Mouse (Mus musculus): ENCODE data around the gene Mkrn2. TPM values are rescaled to one million over a fixed set of nuclear protein-coding genes. Genes with fewer than 3 reads are reported as not detected.

Mkrn2 gene
- polyA plus RNA-seq, 1 experiment from 2014 or later: 11.6 TPM

GRCm38 (mm10) chr6:115584176-115584575 is 17.5 kb upstream of the Mkrn2 start:
- 69% methylated on average over 3 of the region's 3 CpGs for WGBS (ENCODE audit: insufficient replicate concordance)

GRCm38 (mm10) chr6:115586321-115586720 is 15.4 kb upstream of the Mkrn2 start:
- DNase-seq: no peak
- Histone ChIP-seq H3K4me1 (ENCODE audit: insufficient read depth) (no peaks in the 10 kb centered on the region; the same call in 1 of the 2 replicates), H3K36me3 (replicated peaks; ENCODE audit: insufficient read depth, low read length) (no peaks in the 10 kb centered on the region), H3K4me2 (ENCODE audit: low read depth, low read length) (no peak overlapping the region), H3K9me3 (ENCODE audit: low read length) (no peaks in the 10 kb centered on the region), H3K9ac (replicated peaks) (no peak overlapping the region), H3K27ac (ENCODE audit: low read depth) (no peak overlapping the region), H3K27me3 (ENCODE audit: insufficient read depth, low read length) (no peaks in the 10 kb centered on the region), H3K4me3 (ENCODE audit: low read depth, low read length) (no peak overlapping the region)
- no peak for ATAC-seq
- TF ChIP-seq EP300 (IDR thresholded peaks at IDR 0.05; ENCODE audit: low read depth): no peak
- WGBS (ENCODE audit: insufficient replicate concordance): 83% methylated on average over 10 of the region's 10 CpGs

More at GRCm38 (mm10) chr6:115584176-115584575, 17.5 kb upstream of the Mkrn2 start:
- Histone ChIP-seq H3K27me3 (ENCODE audit: insufficient read depth, low read length) (no peaks in the 10 kb centered on the region), H3K36me3 (replicated peaks; ENCODE audit: insufficient read depth, low read length) (no peaks in the 10 kb centered on the region), H3K9ac (replicated peaks) (no peak overlapping the region), H3K27ac (ENCODE audit: low read depth) (no peak overlapping the region), H3K4me3 (ENCODE audit: low read depth, low read length) (no peak overlapping the region), H3K4me1 (ENCODE audit: insufficient read depth) (no peaks in the 10 kb centered on the region; the same call in 1 of the 2 replicates), H3K4me2 (ENCODE audit: low read depth, low read length) (no peak overlapping the region), H3K9me3 (ENCODE audit: low read length) (no peaks in the 10 kb centered on the region)
- DNase-seq (no peak), ATAC-seq (no peak)
- no peak for TF ChIP-seq EP300 (IDR thresholded peaks at IDR 0.05; ENCODE audit: low read depth)
- peak; percentile 5; the same call in 1 of the 2 replicates for TF ChIP-seq CTCF (IDR thresholded peaks at IDR 0.05; ENCODE audit: low read depth)

- peak overlapping the region; percentile 60 for H3K4me2 ChIP-seq (ENCODE audit: low read depth, low read length)
- H3K9me3 ChIP-seq (ENCODE audit: low read length): no peaks in the 10 kb centered on the region
- H3K4me3 ChIP-seq (ENCODE audit: low read depth, low read length): peak overlapping the region; percentile 44
- no peaks in the 10 kb centered on the region for H3K36me3 ChIP-seq (replicated peaks; ENCODE audit: insufficient read depth, low read length)
- WGBS (ENCODE audit: insufficient replicate concordance): 62% methylated on average over 19 of the region's 19 CpGs
- no peaks in the 10 kb centered on the region; the same call in 1 of the 2 replicates for H3K4me1 ChIP-seq (ENCODE audit: insufficient read depth)
- ATAC-seq: peak; percentile 60
- H3K9ac ChIP-seq (replicated peaks): peak overlapping the region; percentile 2
- TF ChIP-seq CTCF (IDR thresholded peaks at IDR 0.05; ENCODE audit: low read depth): no peak
- TF ChIP-seq EP300 (IDR thresholded peaks at IDR 0.05; ENCODE audit: low read depth): no peak
- no peaks in the 10 kb centered on the region for H3K27me3 ChIP-seq (ENCODE audit: insufficient read depth, low read length)
- no peak for DNase-seq
- peak overlapping the region; percentile 76 for H3K27ac ChIP-seq (ENCODE audit: low read depth)
These were observed 9.9 kb upstream of the Mkrn2 start for GRCm38 (mm10) chr6:115591692-115592359.

GRCm38 (mm10) chr6:115592458-115592857 is 9.2 kb upstream of the Mkrn2 start, which contains the start of gene Mkrn2os:
Gene Mkrn2os (minus strand): TSS chr6:115592576.
- H3K27me3 ChIP-seq (ENCODE audit: insufficient read depth, low read length): no peaks in the 10 kb centered on the region
- no peaks in the 10 kb centered on the region for H3K9me3 ChIP-seq (ENCODE audit: low read length)
- peak within 1 kb of the TSS; percentile 38 for H3K9ac ChIP-seq (replicated peaks)
- DNase-seq: no peak
- no peaks in the 10 kb centered on the region; the same call in 1 of the 2 replicates for H3K4me1 ChIP-seq (ENCODE audit: insufficient read depth)
- peak within 1 kb of the TSS; percentile 60 for H3K4me2 ChIP-seq (ENCODE audit: low read depth, low read length)
- peak; percentile 91 for ATAC-seq
- WGBS (ENCODE audit: insufficient replicate concordance): 47% methylated on average over 5 of the region's 5 CpGs
- peak within 1 kb of the TSS; percentile 44 for H3K4me3 ChIP-seq (ENCODE audit: low read depth, low read length)
- peak within 1 kb of the TSS; percentile 76 for H3K27ac ChIP-seq (ENCODE audit: low read depth)
- no peaks in the 10 kb centered on the region for H3K36me3 ChIP-seq (replicated peaks; ENCODE audit: insufficient read depth, low read length)
- TF ChIP-seq CTCF (IDR thresholded peaks at IDR 0.05; ENCODE audit: low read depth): no peak
- no peak for TF ChIP-seq EP300 (IDR thresholded peaks at IDR 0.05; ENCODE audit: low read depth)

- ATAC-seq (no peak), DNase-seq (no peak)
These were observed 8.4 kb upstream of the Mkrn2 start for GRCm38 (mm10) chr6:115593252-115593651.

GRCm38 (mm10) chr6:115594463-115594862 is 7.2 kb upstream of the Mkrn2 start:
- whole genome bisulfite sequencing (ENCODE audit: insufficient replicate concordance): 40% methylated on average over 3 of the region's 3 CpGs
- no peaks in the 10 kb centered on the region for H3K27me3 ChIP-seq (ENCODE audit: insufficient read depth, low read length)
- H3K9ac ChIP-seq (replicated peaks): no peak overlapping the region
- H3K27ac ChIP-seq (ENCODE audit: low read depth): no peak overlapping the region
- no peak overlapping the region for H3K4me2 ChIP-seq (ENCODE audit: low read depth, low read length)
- DNase-seq (no peak), ATAC-seq (no peak)
- H3K36me3 ChIP-seq (replicated peaks; ENCODE audit: insufficient read depth, low read length): no peaks in the 10 kb centered on the region
- H3K4me1 ChIP-seq (ENCODE audit: insufficient read depth): no peaks in the 10 kb centered on the region; the same call in 1 of the 2 replicates
- TF ChIP-seq EP300 (IDR thresholded peaks at IDR 0.05; ENCODE audit: low read depth) (no peak), CTCF (IDR thresholded peaks at IDR 0.05; ENCODE audit: low read depth) (no peak)
- no peak overlapping the region for H3K4me3 ChIP-seq (ENCODE audit: low read depth, low read length)
- no peaks in the 10 kb centered on the region for H3K9me3 ChIP-seq (ENCODE audit: low read length)

More at GRCm38 (mm10) chr6:115593252-115593651, 8.4 kb upstream of the Mkrn2 start:
- no peak overlapping the region for H3K4me2 ChIP-seq (ENCODE audit: low read depth, low read length)
- H3K27ac ChIP-seq (ENCODE audit: low read depth): no peak overlapping the region
- no peak overlapping the region for H3K9ac ChIP-seq (replicated peaks)
- no peaks in the 10 kb centered on the region for H3K36me3 ChIP-seq (replicated peaks; ENCODE audit: insufficient read depth, low read length)
- no peaks in the 10 kb centered on the region for H3K9me3 ChIP-seq (ENCODE audit: low read length)
- WGBS (ENCODE audit: insufficient replicate concordance): 68% methylated on average over 4 of the region's 4 CpGs
- H3K4me1 ChIP-seq (ENCODE audit: insufficient read depth): no peaks in the 10 kb centered on the region; the same call in 1 of the 2 replicates
- no peak overlapping the region for H3K4me3 ChIP-seq (ENCODE audit: low read depth, low read length)
- H3K27me3 ChIP-seq (ENCODE audit: insufficient read depth, low read length): no peaks in the 10 kb centered on the region
- no peak for TF ChIP-seq EP300 (IDR thresholded peaks at IDR 0.05; ENCODE audit: low read depth)
- TF ChIP-seq CTCF (IDR thresholded peaks at IDR 0.05; ENCODE audit: low read depth): no peak

Data from liver, postnatal 0 days (tissue).